Mouse (Mus musculus) forebrain, embryonic 13.5 days (tissue): Measurements from ENCODE around the gene Nbdy. TPM values are rescaled to one million over a fixed set of nuclear protein-coding genes. Genes with fewer than 3 reads are reported as not detected.

Experiments used
- ATAC-seq: fragments of 200-750 bp; cut with Nextera tagmentation; 2 replicates; pipeline ENCODE4 v1.8.0; 2017
- H3K27ac ChIP-seq: fragments of 300-500 bp; sonication (generic); 2 replicates; pipeline ENCODE4 v1.5.1; 2015; ENCODE audit warnings: inconsistent platforms, mild to moderate bottlenecking, moderate library complexity
- H3K27me3 ChIP-seq: fragments of 300-500 bp; sonication (generic); 2 replicates; pipeline ENCODE4 v1.6.1; 2015; ENCODE audit warnings: mild to moderate bottlenecking, inconsistent platforms
- H3K36me3 ChIP-seq: fragments of 300-500 bp; sonication (generic); 2 replicates; pipeline ENCODE4 v1.6.1; 2015; ENCODE audit warnings: mild to moderate bottlenecking, inconsistent platforms; ENCODE audit not compliant: poor library complexity, severe bottlenecking
- H3K4me1 ChIP-seq: fragments of 300-500 bp; sonication (generic); 2 replicates; pipeline ENCODE4 v1.6.1; 2015; ENCODE audit warnings: inconsistent platforms
- H3K4me2 ChIP-seq: fragments of 300-500 bp; sonication (generic); 2 replicates; pipeline ENCODE4 v1.6.1; 2015; ENCODE audit warnings: inconsistent platforms, mild to moderate bottlenecking, moderate library complexity
- H3K4me3 ChIP-seq: fragments of 300-500 bp; sonication (generic); 2 replicates; pipeline ENCODE4 v1.5.1; 2015; ENCODE audit warnings: mild to moderate bottlenecking, inconsistent platforms
- H3K9ac ChIP-seq: fragments of 300-500 bp; sonication (generic); 2 replicates; pipeline ENCODE4 v1.6.1; 2015; ENCODE audit warnings: mild to moderate bottlenecking, inconsistent platforms
- H3K9me3 ChIP-seq: fragments of 300-500 bp; sonication (generic); replicated peaks from 2 replicates; pipeline ENCODE4 v1.6.1; 2016; ENCODE audit warnings: inconsistent platforms
- WGBS: fragments of 180-500 bp; shearing (Covaris S2); methylation state at CpG from one replicate; pipeline ENCODE4 v1.1.7; 2015; 5-methylcytosine and 5-hydroxymethylcytosine counted together
- polyA plus RNA-seq: library from polyadenylated mRNA; unstranded; fragments of >200 nt; fragmentation: Nextera tagmentation; extraction: Ambion mirVana; gene quantifications from 2 replicates; pipeline ENCODE4 v1.2.1, GENCODE M21; 2015

Nbdy gene
- 104 TPM in 2 replicates for polyA plus RNA-seq

- H3K36me3 ChIP-seq: no peaks in the 10 kb centered on the region
- 9% methylated on average over 32 of the region's 32 CpGs for WGBS
- peaks cover 4% of the 10 kb centered on the region; the same call in 1 of the 2 replicates for H3K4me1 ChIP-seq
- peak; percentile 90 for ATAC-seq
- H3K4me2 ChIP-seq: peak within 1 kb of the TSS; percentile 57
- H3K4me3 ChIP-seq: peak within 1 kb of the TSS; percentile 51
- peak within 1 kb of the TSS; percentile 79 for H3K27ac ChIP-seq
- no peaks in the 10 kb centered on the region for H3K9me3 ChIP-seq
- H3K27me3 ChIP-seq: no peaks in the 10 kb centered on the region
- peak within 1 kb of the TSS; percentile 72 for H3K9ac ChIP-seq
These were observed at the start of gene Nbdy for GRCm38 (mm10) chrX:153723110-153723916. TSS of gene Nbdy (plus strand) at chrX:153723590.

GRCm38 (mm10) chrX:153695782-153696395 is 27.5 kb upstream of the Nbdy start, which contains the start of gene Kctd12b:
TSS of gene Kctd12b (minus strand) at chrX:153696391.
- ATAC-seq: no peak
- H3K9me3 ChIP-seq: no peaks in the 10 kb centered on the region
- H3K9ac ChIP-seq: no peak within 1 kb of the TSS
- no peaks in the 10 kb centered on the region for H3K27me3 ChIP-seq
- WGBS: 29% methylated on average over 11 of the region's 11 CpGs
- no peaks in the 10 kb centered on the region for H3K4me1 ChIP-seq
- H3K4me3 ChIP-seq: peak within 1 kb of the TSS; percentile 21
- no peak within 1 kb of the TSS for H3K27ac ChIP-seq
- no peaks in the 10 kb centered on the region for H3K36me3 ChIP-seq
- H3K4me2 ChIP-seq: peak within 1 kb of the TSS; percentile 43

- Histone ChIP-seq H3K36me3 (no peaks in the 10 kb centered on the region), H3K4me3 (no peak overlapping the region), H3K9ac (no peak overlapping the region), H3K27ac (no peak overlapping the region), H3K9me3 (no peaks in the 10 kb centered on the region), H3K4me2 (no peak overlapping the region), H3K27me3 (no peaks in the 10 kb centered on the region), H3K4me1 (no peaks in the 10 kb centered on the region)
- ATAC-seq: no peak; the same call in 1 of the 2 replicates
- WGBS: 80% methylated on average over 3 of the region's 3 CpGs
These were observed 22.9 kb upstream of the Nbdy start for GRCm38 (mm10) chrX:153700463-153700862.

- 0 out of 2 replicates have a peak, but pooled peaks have one; percentile 62 for ATAC-seq
- Histone ChIP-seq H3K9me3 (no peaks in the 10 kb centered on the region), H3K4me3 (no peak overlapping the region), H3K9ac (no peak overlapping the region), H3K4me2 (no peak overlapping the region), H3K4me1 (no peaks in the 10 kb centered on the region), H3K27me3 (no peaks in the 10 kb centered on the region), H3K27ac (no peak overlapping the region), H3K36me3 (no peaks in the 10 kb centered on the region)
- 25% methylated on average over 4 of the region's 4 CpGs for WGBS
These were observed 15.7 kb upstream of the Nbdy start for GRCm38 (mm10) chrX:153707735-153708134.

GRCm38 (mm10) chrX:153716716-153717115 is 6.7 kb upstream of the Nbdy start:
- Histone ChIP-seq H3K9me3 (no peaks in the 10 kb centered on the region), H3K4me2 (no peak overlapping the region), H3K36me3 (no peaks in the 10 kb centered on the region), H3K4me1 (no peaks in the 10 kb centered on the region), H3K27ac (no peak overlapping the region), H3K4me3 (no peak overlapping the region), H3K27me3 (no peaks in the 10 kb centered on the region), H3K9ac (no peak overlapping the region)
- WGBS: 90% methylated on average over 2 of the region's 2 CpGs
- no peak for ATAC-seq

GRCm38 (mm10) chrX:153719602-153720001 is 3.8 kb upstream of the Nbdy start:
- H3K4me2 ChIP-seq: no peak overlapping the region
- no peak overlapping the region for H3K27ac ChIP-seq
- WGBS: 29% methylated on average over 4 of the region's 4 CpGs
- H3K9me3 ChIP-seq: no peaks in the 10 kb centered on the region
- H3K36me3 ChIP-seq: no peaks in the 10 kb centered on the region
- no peak overlapping the region for H3K9ac ChIP-seq
- H3K4me1 ChIP-seq: no peaks in the 10 kb centered on the region
- no peak overlapping the region for H3K4me3 ChIP-seq
- ATAC-seq: no peak; the same call in 1 of the 2 replicates
- H3K27me3 ChIP-seq: no peaks in the 10 kb centered on the region

- H3K36me3 ChIP-seq: no peaks in the 10 kb centered on the region
- no peaks in the 10 kb centered on the region for H3K9me3 ChIP-seq
- H3K27me3 ChIP-seq: no peaks in the 10 kb centered on the region
- peak overlapping the region; percentile 72 for H3K9ac ChIP-seq
- peak overlapping the region; percentile 51 for H3K4me3 ChIP-seq
- H3K4me2 ChIP-seq: peak overlapping the region; percentile 57
- peak; percentile 67 for ATAC-seq
- peak overlapping the region; percentile 57 for H3K27ac ChIP-seq
- peaks cover 4% of the 10 kb centered on the region; the same call in 1 of the 2 replicates for H3K4me1 ChIP-seq
- 23% methylated on average over 3 of the region's 3 CpGs for WGBS
These were observed 1.0 kb downstream of the Nbdy start for GRCm38 (mm10) chrX:153724400-153724799.

- no peak for ATAC-seq
- WGBS: 85% methylated on average over 4 of the region's 4 CpGs
- Histone ChIP-seq H3K9me3 (no peaks in the 10 kb centered on the region), H3K27ac (no peak overlapping the region), H3K36me3 (peaks cover 19% of the 10 kb centered on the region; the same call in 1 of the 2 replicates), H3K4me3 (no peak overlapping the region), H3K4me1 (no peaks in the 10 kb centered on the region), H3K4me2 (no peak overlapping the region), H3K27me3 (no peaks in the 10 kb centered on the region), H3K9ac (no peak overlapping the region)
These were observed 12.3 kb downstream of the Nbdy start for GRCm38 (mm10) chrX:153735697-153736096.

- H3K4me2 ChIP-seq: no peak overlapping the region
- no peaks in the 10 kb centered on the region for H3K4me1 ChIP-seq
- H3K36me3 ChIP-seq: no peaks in the 10 kb centered on the region
- no peaks in the 10 kb centered on the region for H3K27me3 ChIP-seq
- H3K4me3 ChIP-seq: no peak overlapping the region
- H3K9ac ChIP-seq: no peak overlapping the region
- no peaks in the 10 kb centered on the region for H3K9me3 ChIP-seq
- no peak overlapping the region for H3K27ac ChIP-seq
- no peak for ATAC-seq
- WGBS: 89% methylated on average over 3 of the region's 3 CpGs
These were observed 19.1 kb downstream of the Nbdy start for GRCm38 (mm10) chrX:153742493-153742892.

- H3K27me3 ChIP-seq: no peaks in the 10 kb centered on the region
- no peaks in the 10 kb centered on the region for H3K4me1 ChIP-seq
- WGBS: 43% methylated on average over 2 of the region's 2 CpGs
- H3K9ac ChIP-seq: no peak overlapping the region
- H3K9me3 ChIP-seq: no peaks in the 10 kb centered on the region
- H3K36me3 ChIP-seq: no peaks in the 10 kb centered on the region
- no peak overlapping the region for H3K27ac ChIP-seq
- no peak overlapping the region for H3K4me2 ChIP-seq
- ATAC-seq: no peak
- H3K4me3 ChIP-seq: no peak overlapping the region
These were observed 25.8 kb downstream of the Nbdy start for GRCm38 (mm10) chrX:153749230-153749629.
